Mouse (Mus musculus) kidney, postnatal 36 days (tissue): ENCODE results near the gene Rhod.

ENCODE experiments used
- DNase-seq, 2 experiments: peaks; one replicate each; pipeline ENCODE4 v3.0.0; 2021 to 2022; ENCODE audit warnings: mixed read lengths in 2 of 2

The Rhod gene

GRCm38 (mm10) chr19:4449230-4449629, 10.0 kb upstream of the Rhod start:
- DNase-seq = no peak

DNA sequence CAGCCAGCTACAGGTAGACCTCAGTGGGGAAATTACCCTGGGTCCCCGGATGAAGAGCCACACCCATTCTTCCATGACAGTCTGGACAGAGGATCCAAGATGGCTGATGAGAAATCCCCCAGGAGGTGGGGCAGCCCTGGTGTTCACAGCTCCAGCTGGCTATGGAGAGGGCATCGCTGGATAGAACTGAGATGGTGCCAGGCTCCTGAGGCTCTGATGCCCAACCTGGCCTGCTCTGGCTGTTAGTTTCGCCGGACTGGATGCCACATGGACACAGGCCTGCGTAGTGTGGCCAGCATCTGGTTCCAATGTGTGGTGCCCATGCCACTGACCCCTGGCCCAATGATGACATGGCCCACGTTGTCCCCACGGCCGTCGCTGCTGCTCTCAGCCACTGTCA, 8.2 kb upstream of the Rhod start:
- DNase-seq = no peak

GRCm38 (mm10) chr19:4446661-4447420, 7.6 kb upstream of the Rhod start:
- no peak for DNase-seq

DNA sequence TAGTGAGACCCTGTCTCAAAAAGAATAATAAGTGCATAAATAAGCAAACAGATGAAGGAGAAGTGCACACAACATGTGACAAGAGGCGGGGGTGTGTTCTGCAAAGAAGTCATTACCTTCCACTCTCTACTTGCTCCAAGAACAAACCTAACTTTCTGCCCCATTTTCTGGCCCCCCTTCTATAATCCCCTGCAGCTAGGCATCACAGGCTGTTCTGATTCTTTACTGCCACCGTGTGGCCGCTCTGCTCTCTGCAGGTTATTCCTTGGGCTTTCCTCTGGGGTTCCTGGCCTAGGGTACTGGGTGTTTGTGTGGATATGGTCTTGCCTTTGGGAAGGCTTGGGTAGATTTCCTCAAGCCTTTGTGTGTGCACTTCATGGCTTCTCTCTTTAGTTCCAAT, 3.2 kb upstream of the Rhod start:
- DNase-seq = peak; percentile 82 to 88

DNA sequence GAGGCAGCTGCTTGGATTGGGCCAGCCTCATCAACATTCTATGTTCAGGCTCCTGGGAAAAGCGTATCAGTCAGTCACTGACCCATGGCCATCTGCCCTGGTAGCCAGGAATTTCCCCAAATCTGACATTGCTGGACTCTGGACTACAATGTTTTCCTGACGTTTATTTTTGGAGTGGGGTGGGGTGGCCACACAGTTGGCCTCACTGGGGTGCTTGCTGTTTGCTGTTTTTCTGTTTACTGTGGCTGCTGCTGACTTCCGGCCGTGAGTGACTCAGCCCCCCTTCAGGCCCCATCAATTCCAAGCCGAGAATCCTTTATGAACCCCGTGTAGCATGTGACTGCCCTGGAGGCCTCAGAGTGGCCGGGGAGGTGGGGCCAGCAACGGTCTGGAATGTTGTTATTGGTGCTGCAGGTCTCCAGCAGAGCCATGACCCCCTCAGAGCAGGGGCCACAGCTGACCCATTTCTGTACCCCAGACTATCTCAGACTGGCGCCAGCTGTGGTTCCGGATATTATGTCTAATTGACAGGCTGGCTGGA, 2.5 kb upstream of the Rhod start:
- DNase-seq = peak; percentile 81 to 89

- DNase-seq = peak in 1 of 2 experiments; percentile 75
Measured at GRCm38 (mm10) chr19:4441090-4441591, 1.9 kb upstream of the Rhod start.

DNA sequence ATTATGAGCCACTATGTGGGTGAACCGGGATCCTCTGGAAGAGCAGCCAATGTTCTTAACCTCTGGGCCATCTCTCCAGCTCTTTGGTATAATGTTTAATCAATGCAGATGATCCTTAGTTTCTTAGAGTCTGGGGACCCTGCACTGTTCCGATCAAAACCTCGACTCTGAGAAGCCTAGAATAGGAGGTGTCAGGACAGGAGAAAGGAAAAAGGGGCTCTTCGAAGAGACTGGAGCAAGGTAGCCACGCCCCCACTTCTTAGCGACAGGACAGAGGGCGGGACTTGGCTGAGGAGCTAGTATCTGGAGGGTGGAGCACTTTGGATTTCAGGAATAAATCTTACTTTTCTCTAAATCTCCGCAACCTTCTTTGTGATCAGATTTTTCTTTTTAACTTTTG, 990 bp upstream of the Rhod start:
- peak; percentile 79 to 89 for DNase-seq

- no peak for DNase-seq
Measured at GRCm38 (mm10) chr19:4438791-4439160, 456 bp downstream of the Rhod start.

DNA sequence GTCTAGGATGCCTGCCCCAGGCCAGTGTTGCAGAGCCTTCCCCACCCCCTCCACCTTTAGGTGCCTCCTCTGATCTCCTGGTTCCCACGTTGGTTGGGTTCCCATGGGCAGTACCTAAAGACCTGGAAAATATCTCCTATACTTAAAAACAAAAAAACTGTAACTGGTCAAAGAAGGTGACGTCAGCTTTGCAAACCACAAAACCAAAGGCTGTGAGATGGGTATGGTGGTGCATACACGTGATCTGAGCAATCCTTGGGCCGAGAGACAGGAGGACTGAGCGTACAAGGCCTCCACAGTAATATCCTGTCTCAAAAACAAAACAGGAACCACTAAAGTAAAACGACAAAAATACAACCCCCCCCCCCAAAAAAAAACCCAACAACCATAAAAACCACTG, 1.3 kb downstream of the Rhod start:
- no peak for DNase-seq

- no peak for DNase-seq
Measured at GRCm38 (mm10) chr19:4436254-4436653, 3.0 kb downstream of the Rhod start.

DNA sequence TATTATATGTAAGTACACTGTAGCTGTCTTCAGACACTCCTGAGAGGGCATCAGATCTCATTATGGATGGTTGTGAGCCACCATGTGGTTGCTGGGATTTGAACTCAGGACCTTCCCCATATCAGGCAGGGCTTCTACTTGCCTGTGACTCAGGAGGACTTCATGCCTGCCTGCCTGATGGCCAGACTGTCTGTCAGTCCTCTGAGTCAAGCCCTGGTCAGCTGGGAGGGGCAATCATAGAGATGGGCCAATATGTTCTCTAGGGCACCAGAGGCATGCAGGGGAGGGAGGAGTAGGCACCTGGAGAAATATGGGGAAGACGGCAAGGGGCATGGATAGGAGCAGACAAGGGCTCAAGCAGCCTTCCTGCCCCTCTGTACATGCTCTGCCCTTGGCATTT, 4.2 kb downstream of the Rhod start:
- DNase-seq = no peak

DNA sequence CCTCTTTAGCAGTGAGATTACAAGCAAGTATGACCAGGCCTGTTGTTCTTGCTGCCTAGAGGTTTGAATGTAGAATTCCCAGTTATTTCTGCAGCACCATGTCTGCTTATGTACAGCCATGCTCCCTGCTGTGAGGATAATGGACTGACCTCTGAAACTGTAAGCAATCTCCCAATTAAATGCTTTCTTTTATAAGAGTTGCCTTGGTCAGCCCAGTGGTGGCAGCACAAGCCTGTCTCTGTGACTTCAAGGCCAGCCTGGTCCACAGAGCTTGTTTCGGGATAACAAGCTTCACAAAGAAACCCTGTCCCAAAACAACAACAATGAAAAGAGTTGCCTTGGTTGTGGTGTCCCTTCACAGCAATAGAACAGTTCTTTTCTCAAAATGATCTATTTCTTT, 5.5 kb downstream of the Rhod start:
- no peak for DNase-seq

DNA sequence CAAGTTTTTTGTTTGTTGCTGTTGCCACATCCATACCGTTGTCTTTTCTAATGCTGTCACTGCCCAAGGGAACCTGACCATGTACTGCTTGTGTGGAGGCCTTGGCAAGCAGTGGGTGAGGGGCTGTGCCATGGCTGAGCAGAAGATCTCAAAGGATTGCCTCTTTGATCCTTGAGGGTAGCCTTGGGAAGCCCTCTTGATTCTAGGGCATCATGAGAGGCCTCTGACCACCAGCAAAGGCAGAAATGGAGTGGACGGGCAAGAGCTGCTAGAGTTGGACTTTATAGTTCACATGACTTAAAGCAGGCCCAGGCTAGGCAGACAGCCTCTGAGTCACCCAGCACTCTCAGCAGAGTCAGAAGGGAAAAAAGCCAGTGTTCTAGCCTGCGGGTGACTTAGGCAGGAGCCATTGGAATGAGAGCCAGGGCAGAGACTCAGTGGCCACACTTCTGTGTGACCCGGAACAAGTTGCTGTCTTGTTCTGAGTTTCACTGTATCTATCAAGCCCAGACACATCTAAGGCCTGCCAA, 9.1 kb downstream of the Rhod start:
- DNase-seq = no peak

- DNase-seq = peak; percentile 56 to 72
Measured at GRCm38 (mm10) chr19:4425610-4426366, 13.4 kb downstream of the Rhod start.

GRCm38 (mm10) chr19:4423021-4423420, 16.2 kb downstream of the Rhod start:
- DNase-seq = no peak

- no peak for DNase-seq
Measured at GRCm38 (mm10) chr19:4422581-4422980, 16.7 kb downstream of the Rhod start.

DNA sequence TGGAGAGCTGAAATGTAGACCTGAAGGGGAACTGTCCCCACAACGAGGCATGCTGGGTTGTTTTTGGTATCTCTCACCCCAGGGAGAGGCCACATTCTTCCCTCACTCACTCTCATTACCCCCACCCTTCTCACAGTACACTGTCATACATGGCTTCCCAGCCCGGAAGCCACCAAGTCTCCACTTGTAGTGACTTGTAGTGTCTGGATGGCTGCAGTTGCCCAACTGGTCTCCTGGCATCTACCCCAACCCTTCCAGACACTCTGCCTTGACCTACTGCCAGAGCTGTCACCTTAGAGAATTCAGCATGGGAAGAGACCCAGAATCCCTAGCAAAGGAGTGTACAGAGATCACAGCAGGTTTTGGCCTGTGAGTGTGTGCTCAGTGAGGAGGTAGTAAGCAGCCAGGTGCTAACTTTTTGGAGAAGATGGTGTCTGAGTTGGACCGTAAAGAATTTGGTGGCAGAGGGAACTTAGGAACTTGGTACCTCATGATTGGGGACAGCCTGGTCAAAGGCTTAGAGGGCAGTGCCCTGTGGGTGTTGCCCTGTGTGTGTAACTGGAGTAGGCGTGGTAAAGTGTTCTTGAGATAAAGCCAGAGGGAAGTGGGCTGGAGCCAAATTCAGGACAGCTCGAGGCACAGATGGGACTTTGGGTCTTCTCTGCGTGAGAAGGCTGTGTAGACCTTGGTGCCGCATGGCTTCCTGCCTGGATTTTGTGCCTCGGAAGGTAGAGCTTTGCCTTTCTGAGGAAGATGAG, 18.9 kb downstream of the Rhod start:
- peak; percentile 31 to 52 for DNase-seq

- no peak for DNase-seq
Measured at GRCm38 (mm10) chr19:4419711-4420110, 19.5 kb downstream of the Rhod start.

- no peak for DNase-seq
Measured at GRCm38 (mm10) chr19:4417713-4418112, 21.5 kb downstream of the Rhod start.

GRCm38 (mm10) chr19:4417183-4417582, 22.0 kb downstream of the Rhod start:
- DNase-seq = peak; percentile 86 to 93

- DNase-seq = no peak
Measured at GRCm38 (mm10) chr19:4414631-4415030, 24.6 kb downstream of the Rhod start.

DNA sequence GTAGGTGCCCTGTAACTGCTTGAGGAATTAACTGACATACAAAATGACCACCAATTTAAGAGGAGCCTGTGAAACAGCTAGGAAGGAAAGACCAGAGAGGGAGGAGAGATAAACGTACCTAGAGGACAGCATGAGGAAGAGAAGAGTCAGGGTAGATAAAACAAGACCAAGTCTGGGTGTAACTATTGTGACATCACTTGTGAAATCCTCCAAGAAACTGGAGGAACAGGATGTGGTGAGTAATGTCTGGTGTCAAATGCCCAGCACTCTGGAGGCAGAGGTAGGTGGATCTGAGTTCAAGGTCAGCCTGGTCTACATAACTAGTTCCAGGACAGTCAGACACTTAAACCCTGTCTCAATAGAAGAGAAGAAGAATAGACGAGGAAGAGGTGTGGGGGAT, 30.2 kb downstream of the Rhod start:
- no peak for DNase-seq

- DNase-seq = no peak
Measured at GRCm38 (mm10) chr19:4404840-4405239, 34.4 kb downstream of the Rhod start.
